Mouse (Mus musculus): ENCODE measurements around the gene Insm1. TPM values are rescaled to one million over a fixed set of nuclear protein-coding genes. Genes with fewer than 3 reads are reported as not detected.

The Insm1 gene
- polyA plus RNA-seq, 1 experiment = not detected

GRCm38 (mm10) chr2:146216111-146217064, 5.3 kb upstream of the Insm1 start:
- no peak for TF ChIP-seq POLR2A (IDR thresholded peaks at IDR 0.05; ENCODE audit: low read depth, low read length)
- Histone ChIP-seq H3K4me1 (ENCODE audit: control insufficient read depth, insufficient read depth, low read length) (no peaks in the 10 kb centered on the region; the same call in 1 of the 2 replicates), H3K27ac (ENCODE audit: insufficient read depth, low read length) (no peak overlapping the region), H3K4me3 (ENCODE audit: insufficient read depth, low read length) (no peak overlapping the region)

- Histone ChIP-seq H3K4me1 (ENCODE audit: control insufficient read depth, insufficient read depth, low read length) (no peaks in the 10 kb centered on the region; the same call in 1 of the 2 replicates), H3K4me3 (ENCODE audit: insufficient read depth, low read length) (no peak overlapping the region), H3K27ac (ENCODE audit: insufficient read depth, low read length) (no peak overlapping the region)
- TF ChIP-seq POLR2A (IDR thresholded peaks at IDR 0.05; ENCODE audit: low read depth, low read length) (no peak), CTCF (IDR thresholded peaks at IDR 0.05; ENCODE audit: borderline replicate concordance, insufficient read depth, low read length) (no peak)
Measured at GRCm38 (mm10) chr2:146217227-146217980, 4.3 kb upstream of the Insm1 start.

- H3K4me3 ChIP-seq (ENCODE audit: insufficient read depth, low read length) = no peak overlapping the region
- H3K27ac ChIP-seq (ENCODE audit: insufficient read depth, low read length) = no peak overlapping the region
- no peaks in the 10 kb centered on the region; the same call in 1 of the 2 replicates for H3K4me1 ChIP-seq (ENCODE audit: control insufficient read depth, insufficient read depth, low read length)
- no peak for TF ChIP-seq CTCF (IDR thresholded peaks at IDR 0.05; ENCODE audit: borderline replicate concordance, insufficient read depth, low read length)
- no peak for TF ChIP-seq POLR2A (IDR thresholded peaks at IDR 0.05; ENCODE audit: low read depth, low read length)
Measured at GRCm38 (mm10) chr2:146218161-146218691, 3.5 kb upstream of the Insm1 start.

- Histone ChIP-seq H3K4me3 (ENCODE audit: insufficient read depth, low read length) (no peak overlapping the region), H3K4me1 (ENCODE audit: control insufficient read depth, insufficient read depth, low read length) (no peaks in the 10 kb centered on the region; the same call in 1 of the 2 replicates)
- TF ChIP-seq CTCF (IDR thresholded peaks at IDR 0.05; ENCODE audit: borderline replicate concordance, insufficient read depth, low read length) (no peak), POLR2A (IDR thresholded peaks at IDR 0.05; ENCODE audit: low read depth, low read length) (no peak)
Measured at GRCm38 (mm10) chr2:146218881-146219535, 2.7 kb upstream of the Insm1 start.

GRCm38 (mm10) chr2:146219791-146220190, 1.9 kb upstream of the Insm1 start:
- Histone ChIP-seq H3K4me1 (ENCODE audit: control insufficient read depth, insufficient read depth, low read length) (no peaks in the 10 kb centered on the region; the same call in 1 of the 2 replicates), H3K4me3 (ENCODE audit: insufficient read depth, low read length) (no peak overlapping the region)
- TF ChIP-seq CTCF (IDR thresholded peaks at IDR 0.05; ENCODE audit: borderline replicate concordance, insufficient read depth, low read length) = no peak
- no peak for TF ChIP-seq POLR2A (IDR thresholded peaks at IDR 0.05; ENCODE audit: low read depth, low read length)

More at GRCm38 (mm10) chr2:146218881-146219535, 2.7 kb upstream of the Insm1 start:
- H3K27ac ChIP-seq (ENCODE audit: insufficient read depth, low read length) = no peak overlapping the region

GRCm38 (mm10) chr2:146220591-146221075, 1.1 kb upstream of the Insm1 start:
- H3K27ac ChIP-seq (ENCODE audit: insufficient read depth, low read length) = no peak overlapping the region
- no peak for TF ChIP-seq CTCF (IDR thresholded peaks at IDR 0.05; ENCODE audit: borderline replicate concordance, insufficient read depth, low read length)
- no peak for TF ChIP-seq POLR2A (IDR thresholded peaks at IDR 0.05; ENCODE audit: low read depth, low read length)
- no peaks in the 10 kb centered on the region; the same call in 1 of the 2 replicates for H3K4me1 ChIP-seq (ENCODE audit: control insufficient read depth, insufficient read depth, low read length)
- no peak overlapping the region for H3K4me3 ChIP-seq (ENCODE audit: insufficient read depth, low read length)

More at GRCm38 (mm10) chr2:146219791-146220190, 1.9 kb upstream of the Insm1 start:
- H3K27ac ChIP-seq (ENCODE audit: insufficient read depth, low read length) = no peak overlapping the region

- H3K4me3 ChIP-seq (ENCODE audit: insufficient read depth, low read length) = peak overlapping the region; percentile 31
- TF ChIP-seq POLR2A (IDR thresholded peaks at IDR 0.05; ENCODE audit: low read depth, low read length) (no peak), CTCF (IDR thresholded peaks at IDR 0.05; ENCODE audit: borderline replicate concordance, insufficient read depth, low read length) (no peak)
- H3K4me1 ChIP-seq (ENCODE audit: control insufficient read depth, insufficient read depth, low read length) = no peaks in the 10 kb centered on the region; the same call in 1 of the 2 replicates
- H3K27ac ChIP-seq (ENCODE audit: insufficient read depth, low read length) = no peak overlapping the region
Measured at GRCm38 (mm10) chr2:146221929-146222278, 183 bp downstream of the Insm1 start.

- Histone ChIP-seq H3K4me3 (ENCODE audit: insufficient read depth, low read length) (peak overlapping the region; percentile 31), H3K4me1 (ENCODE audit: control insufficient read depth, insufficient read depth, low read length) (no peaks in the 10 kb centered on the region; the same call in 1 of the 2 replicates), H3K27ac (ENCODE audit: insufficient read depth, low read length) (no peak overlapping the region)
- TF ChIP-seq POLR2A (IDR thresholded peaks at IDR 0.05; ENCODE audit: low read depth, low read length) = no peak
- TF ChIP-seq CTCF (IDR thresholded peaks at IDR 0.05; ENCODE audit: borderline replicate concordance, insufficient read depth, low read length) = no peak
Measured at GRCm38 (mm10) chr2:146222279-146223175, 806 bp downstream of the Insm1 start.
